Mouse (Mus musculus): ENCODE data around the gene Cntnap2.

Gene Cntnap2

DNA sequence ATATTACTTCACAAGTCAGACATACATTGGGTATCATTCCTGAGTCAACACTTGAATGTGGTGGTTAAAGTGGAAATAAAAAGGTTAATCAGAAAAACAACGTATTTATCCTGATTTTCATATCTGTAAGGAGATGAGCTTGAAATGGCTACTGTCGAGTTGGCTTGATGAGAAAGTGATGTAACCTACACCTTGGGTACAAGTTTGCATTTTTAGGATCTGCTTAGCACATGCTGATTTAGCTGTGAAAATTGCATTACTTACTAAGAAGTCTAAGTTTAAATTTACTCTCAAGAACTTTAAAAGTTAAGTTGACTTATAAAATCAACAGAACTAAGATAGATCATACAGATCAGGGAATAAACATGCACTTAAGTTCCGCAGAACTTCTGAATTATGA is 879.1 kb downstream of the Cntnap2 start:
- DNase-seq (ENCODE audit: low spot score): no peak

DNA sequence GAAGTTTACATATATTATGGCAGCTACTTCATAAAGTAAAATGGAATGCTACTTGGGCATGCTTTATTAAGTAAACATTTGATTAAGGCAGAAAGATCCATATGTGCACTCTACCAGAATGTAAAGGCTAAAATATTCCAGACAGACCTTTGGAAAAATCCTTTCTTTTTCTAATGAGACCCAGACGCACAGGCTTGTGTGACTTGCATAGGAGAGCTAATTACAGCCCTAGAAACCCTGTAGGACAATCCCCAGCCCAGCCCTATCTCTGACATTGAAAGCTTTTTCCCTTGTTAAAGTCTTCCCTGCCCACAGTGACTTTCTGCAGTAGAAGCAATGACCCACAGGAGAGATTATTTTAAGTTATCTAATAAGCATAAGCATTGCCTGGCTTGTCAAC is 879.6 kb downstream of the Cntnap2 start:
- DNase-seq (ENCODE audit: low spot score): no peak

GRCm38 (mm10) chr6:45945144-45945985 is 886.2 kb downstream of the Cntnap2 start:
- DNase-seq (ENCODE audit: low spot score): no peak

GRCm38 (mm10) chr6:45954773-45955172 is 895.6 kb downstream of the Cntnap2 start:
- DNase-seq (ENCODE audit: low spot score): no peak

DNA sequence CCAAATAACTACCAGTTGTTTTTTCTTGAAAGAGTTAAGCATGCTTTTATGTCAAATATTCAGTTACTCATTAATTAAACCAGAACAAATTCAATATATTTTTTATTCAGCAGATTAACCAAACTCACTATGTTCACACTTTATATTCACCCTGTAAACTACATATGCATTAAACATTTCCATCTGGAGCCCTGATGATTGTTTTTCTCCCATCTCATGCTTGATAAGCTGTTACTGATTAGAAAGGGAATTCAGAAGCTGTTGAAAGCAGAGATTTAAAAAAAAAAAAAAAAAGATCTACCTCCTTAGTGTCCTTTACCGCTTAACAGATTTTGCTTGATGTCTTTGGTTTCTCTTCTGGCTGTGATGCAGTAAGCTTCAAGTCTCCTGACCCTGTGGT is 905.3 kb downstream of the Cntnap2 start:
- no peak for DNase-seq (ENCODE audit: low spot score)

GRCm38 (mm10) chr6:45974471-45975154 is 915.5 kb downstream of the Cntnap2 start:
- no peak for DNase-seq (ENCODE audit: low spot score)

DNA sequence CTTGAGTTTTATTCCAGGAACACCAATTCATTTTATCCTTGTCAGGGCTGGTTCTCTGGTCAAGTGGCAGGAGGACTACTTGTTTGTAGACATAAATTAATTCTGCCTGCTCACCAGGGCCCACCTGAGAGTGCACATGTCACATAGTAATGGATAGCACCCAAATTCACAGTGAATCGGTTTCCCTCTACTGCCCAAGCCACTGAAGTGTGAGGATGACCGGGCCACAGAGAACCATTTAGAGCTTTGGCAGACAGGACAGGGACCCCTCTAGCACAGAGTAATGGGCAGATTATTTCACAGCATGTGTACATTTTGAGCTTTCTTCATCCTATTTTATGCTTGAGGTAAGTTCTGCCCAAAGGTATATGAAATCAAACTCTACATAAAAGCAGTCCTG is 920.0 kb downstream of the Cntnap2 start:
- DNase-seq (ENCODE audit: low spot score): no peak

- DNase-seq (ENCODE audit: low spot score): no peak
These were observed 928.9 kb downstream of the Cntnap2 start for GRCm38 (mm10) chr6:45988051-45988450.

DNA sequence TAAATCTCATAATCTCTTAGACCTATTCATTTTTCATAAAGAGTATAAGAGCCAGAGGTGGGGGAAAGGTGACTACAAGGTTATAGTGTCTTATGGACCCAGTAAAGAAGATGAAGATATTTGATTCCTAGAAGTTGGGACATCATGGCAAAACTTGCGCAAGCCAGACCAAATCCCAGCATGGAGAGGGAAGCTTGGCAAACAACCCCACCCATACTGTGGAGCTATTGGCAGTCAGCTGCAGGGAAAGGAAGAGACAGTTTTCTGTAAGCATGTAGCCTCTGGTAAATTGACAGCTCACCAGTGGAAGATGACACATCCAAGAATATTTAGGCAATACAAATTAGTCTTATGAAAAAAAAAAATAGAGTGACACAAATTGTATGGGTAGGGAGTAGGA is 931.9 kb downstream of the Cntnap2 start:
- no peak for DNase-seq (ENCODE audit: low spot score)

- DNase-seq (ENCODE audit: low spot score): no peak
These were observed 963.5 kb downstream of the Cntnap2 start for GRCm38 (mm10) chr6:46022515-46023143.

DNA sequence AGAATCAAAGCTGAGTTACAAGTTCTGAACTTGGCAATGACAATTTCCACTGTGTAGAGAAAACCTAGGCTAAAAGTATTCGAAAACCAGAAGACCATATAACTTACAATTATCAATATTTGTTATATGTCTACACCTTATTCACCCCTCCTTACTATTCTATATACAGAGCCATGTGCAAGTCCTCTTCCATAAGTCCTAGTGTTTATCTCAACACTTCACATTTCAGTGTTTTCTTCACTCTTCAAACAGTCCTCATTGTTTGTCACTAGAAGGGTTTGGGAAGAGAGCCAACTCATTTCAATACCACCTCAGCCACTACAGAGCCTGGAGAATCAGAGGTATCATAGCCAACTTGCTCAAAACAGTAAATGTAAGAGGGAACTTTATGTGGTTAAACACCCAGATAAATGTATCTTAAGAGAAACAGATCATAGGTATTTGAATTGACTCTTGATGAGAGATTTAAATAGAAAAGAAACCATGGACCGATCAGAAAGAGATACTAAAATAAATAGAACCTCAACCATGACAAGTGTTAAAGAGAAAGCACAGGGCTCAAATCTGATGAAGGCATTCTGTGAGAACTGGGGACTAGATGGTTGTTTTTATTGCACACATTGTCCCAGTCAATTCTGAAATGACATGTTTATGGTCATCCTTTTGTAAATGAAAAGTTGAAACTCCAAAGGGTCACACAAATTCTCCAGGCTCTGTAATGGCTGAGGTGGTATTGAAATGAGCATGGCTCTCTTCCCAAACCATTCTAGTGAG is 972.9 kb downstream of the Cntnap2 start:
- DNase-seq (ENCODE audit: low spot score): no peak

GRCm38 (mm10) chr6:46033108-46033507 is 974.0 kb downstream of the Cntnap2 start:
- DNase-seq (ENCODE audit: low spot score): no peak

- DNase-seq (ENCODE audit: low spot score): no peak
These were observed 981.5 kb downstream of the Cntnap2 start for GRCm38 (mm10) chr6:46040671-46041070.

- no peak for DNase-seq (ENCODE audit: low spot score)
These were observed 1021.1 kb downstream of the Cntnap2 start for GRCm38 (mm10) chr6:46080236-46080635.

DNA sequence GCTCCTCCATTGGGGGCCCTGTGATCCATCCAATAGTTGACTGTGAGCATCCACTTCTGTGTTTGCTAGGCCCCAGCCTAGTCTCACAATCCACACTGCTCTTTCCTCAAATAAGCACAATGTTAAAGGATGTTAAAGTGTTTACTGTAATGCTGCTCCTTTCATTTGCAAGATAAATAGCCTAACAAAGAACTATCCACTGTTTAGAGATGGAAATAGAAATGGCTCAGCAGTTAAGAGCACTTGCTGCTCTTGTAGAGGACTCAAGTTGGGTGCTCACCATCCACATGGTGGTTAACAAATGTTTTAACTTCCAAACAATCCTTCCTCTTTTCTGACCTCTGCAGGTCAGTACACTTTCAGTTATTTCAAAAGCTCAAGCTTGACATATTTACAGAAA is 1022.3 kb downstream of the Cntnap2 start:
- no peak for DNase-seq (ENCODE audit: low spot score)

GRCm38 (mm10) chr6:46143189-46143841 is 1084.2 kb downstream of the Cntnap2 start:
- no peak for DNase-seq (ENCODE audit: low spot score)

GRCm38 (mm10) chr6:46166837-46167236 is 1107.7 kb downstream of the Cntnap2 start:
- DNase-seq (ENCODE audit: low spot score): no peak

DNA sequence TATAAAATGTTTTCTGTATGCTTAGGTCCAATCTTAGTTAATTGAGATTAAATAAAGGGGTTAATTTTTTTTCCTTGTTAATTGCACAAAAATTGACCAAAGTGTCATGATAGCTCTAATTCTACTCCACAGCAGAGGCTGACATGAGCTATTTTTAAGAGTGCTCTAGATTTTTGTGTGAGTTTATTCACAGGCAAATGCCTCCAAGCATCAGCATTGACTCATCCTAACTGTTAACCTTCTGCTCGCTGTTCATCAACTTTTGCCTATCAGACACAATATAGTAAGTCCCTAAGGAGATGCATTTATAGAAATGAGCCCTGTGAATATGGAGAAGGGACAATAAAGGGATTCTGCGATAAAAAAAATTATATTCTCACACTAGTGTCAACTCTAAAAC is 1138.1 kb downstream of the Cntnap2 start:
- DNase-seq (ENCODE audit: low spot score): no peak

DNA sequence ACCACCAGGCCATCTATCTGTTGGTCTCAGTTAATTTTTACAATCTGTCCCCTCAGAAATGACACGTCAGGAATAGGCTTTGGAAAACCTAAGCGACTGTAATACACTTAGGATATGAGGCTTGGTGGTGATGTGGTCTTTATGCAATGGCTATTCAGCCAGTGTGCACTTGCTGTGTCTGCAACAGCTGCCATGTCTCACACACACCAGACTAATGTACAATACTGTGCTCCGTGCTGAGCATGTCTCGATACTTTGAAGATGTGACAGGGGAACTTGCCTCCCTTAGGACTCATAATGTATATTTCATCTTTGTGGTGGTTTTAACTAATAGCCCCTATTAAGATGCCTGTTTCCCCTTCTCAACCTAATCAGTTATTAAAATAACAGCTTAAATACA is 1142.7 kb downstream of the Cntnap2 start:
- DNase-seq (ENCODE audit: low spot score): no peak

GRCm38 (mm10) chr6:46205531-46205930 is 1146.4 kb downstream of the Cntnap2 start:
- DNase-seq (ENCODE audit: low spot score): no peak

DNA sequence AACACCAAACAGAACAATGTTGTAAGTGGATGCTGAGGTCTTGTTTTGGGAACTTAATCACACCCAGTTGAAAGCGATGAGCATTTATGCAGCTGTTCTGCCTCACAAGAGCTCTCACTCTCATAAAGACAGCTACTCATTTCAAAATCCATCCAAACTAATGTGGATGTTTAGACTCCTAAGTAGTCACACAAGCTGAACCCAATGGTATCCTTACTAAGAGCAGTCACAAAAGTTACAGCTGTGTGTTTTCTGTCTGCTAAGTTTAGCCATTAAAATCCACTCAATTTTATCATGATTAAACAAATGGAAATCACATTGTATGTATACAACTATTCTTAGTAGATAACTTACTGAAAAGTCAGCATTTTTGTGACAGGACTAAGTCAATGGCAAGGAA is 1173.7 kb downstream of the Cntnap2 start:
- DNase-seq (ENCODE audit: low spot score): no peak

GRCm38 (mm10) chr6:46240349-46240748 is 1181.2 kb downstream of the Cntnap2 start:
- no peak for DNase-seq (ENCODE audit: low spot score)
